Mouse (Mus musculus) erythroblast, embryonic 14.5 days (primary cell): ENCODE measurements around the gene Bap1.

Experiments used
- GATA1 ChIP-seq: IDR thresholded peaks from 2 replicates; pipeline ENCODE4 v1.6.1; 2012; ENCODE audit warnings: low read length, inconsistent platforms, mixed read lengths
- TAL1 ChIP-seq: IDR thresholded peaks from 3 replicates; pipeline ENCODE4 v1.6.1; 2012; ENCODE audit warnings: low read length, inconsistent platforms, mixed read lengths

- no peak for TF ChIP-seq GATA1
- TF ChIP-seq TAL1, result no peak
Measured at GRCm38 (mm10) chr14:31260374-31260773, 9.1 kb downstream of the Bap1 start.
